Mouse (Mus musculus) limb, embryonic 11.5 days (tissue): ENCODE data around the gene Nbea. TPM values are rescaled to one million over a fixed set of nuclear protein-coding genes. Genes with fewer than 3 reads are reported as not detected.

ENCODE experiments used
- ATAC-seq: fragments of 200-750 bp; cut with Nextera tagmentation; 2 replicates; pipeline ENCODE4 v1.8.0; 2017; ENCODE audit warnings: low read depth; ENCODE audit not compliant: insufficient number of reproducible peaks, low FRiP score, low TSS enrichment
- DNase-seq: peaks from one replicate; pipeline ENCODE4 v3.0.0-alpha.2; 2015; ENCODE audit warnings: low spot score
- H3K27ac ChIP-seq: fragments of 300-500 bp; sonication (generic); replicated peaks from 2 replicates; pipeline ENCODE4 v1.5.1; 2014; ENCODE audit warnings: low read depth, mild to moderate bottlenecking, low read length
- H3K27me3 ChIP-seq: fragments of 300-500 bp; sonication (generic); 2 replicates; pipeline ENCODE4 v1.6.1; 2014; ENCODE audit warnings: mild to moderate bottlenecking, low read length, mixed read lengths; ENCODE audit not compliant: control insufficient read depth, insufficient read depth
- H3K36me3 ChIP-seq: fragments of 300-500 bp; sonication (generic); 2 replicates; pipeline ENCODE4 v1.6.1; 2014; ENCODE audit warnings: mild to moderate bottlenecking, low read length, moderate library complexity, mixed read lengths; ENCODE audit not compliant: control insufficient read depth, insufficient read depth
- H3K4me1 ChIP-seq: fragments of 300-500 bp; sonication (generic); 2 replicates; pipeline ENCODE4 v1.6.1; 2014; ENCODE audit warnings: low read length, mixed read lengths; ENCODE audit not compliant: control insufficient read depth, insufficient read depth
- H3K4me2 ChIP-seq: fragments of 300-500 bp; sonication (generic); 2 replicates; pipeline ENCODE4 v1.6.1; 2014; ENCODE audit warnings: low read depth, mild to moderate bottlenecking, moderate library complexity; ENCODE audit not compliant: severe bottlenecking
- H3K4me3 ChIP-seq: fragments of 300-500 bp; sonication (generic); 2 replicates; pipeline ENCODE4 v1.5.1; 2014; ENCODE audit warnings: low read depth, low read length
- H3K9ac ChIP-seq: fragments of 300-500 bp; sonication (generic); 2 replicates; pipeline ENCODE4 v1.6.1; 2014; ENCODE audit warnings: mild to moderate bottlenecking, low read length
- H3K9me3 ChIP-seq: fragments of 300-500 bp; sonication (generic); 2 replicates; pipeline ENCODE4 v1.6.1; 2016; ENCODE audit warnings: low read length; ENCODE audit not compliant: control insufficient read depth
- WGBS: fragments of 180-500 bp; shearing (Covaris S2); extraction: QIAGEN DNeasy Blood & Tissue Kit; methylation state at CpG from one replicate; pipeline ENCODE4 v1.1.7; 2014; 5-methylcytosine and 5-hydroxymethylcytosine counted together
- polyA plus RNA-seq: library from polyadenylated mRNA; unstranded; fragments of >200 nt; fragmentation: Nextera tagmentation; extraction: Ambion mirVana; gene quantifications from 2 replicates; pipeline ENCODE4 v1.2.1, GENCODE M21; 2014

The Nbea gene
- polyA plus RNA-seq, 1 experiment from 2014 or later: 22.2 TPM

DNA sequence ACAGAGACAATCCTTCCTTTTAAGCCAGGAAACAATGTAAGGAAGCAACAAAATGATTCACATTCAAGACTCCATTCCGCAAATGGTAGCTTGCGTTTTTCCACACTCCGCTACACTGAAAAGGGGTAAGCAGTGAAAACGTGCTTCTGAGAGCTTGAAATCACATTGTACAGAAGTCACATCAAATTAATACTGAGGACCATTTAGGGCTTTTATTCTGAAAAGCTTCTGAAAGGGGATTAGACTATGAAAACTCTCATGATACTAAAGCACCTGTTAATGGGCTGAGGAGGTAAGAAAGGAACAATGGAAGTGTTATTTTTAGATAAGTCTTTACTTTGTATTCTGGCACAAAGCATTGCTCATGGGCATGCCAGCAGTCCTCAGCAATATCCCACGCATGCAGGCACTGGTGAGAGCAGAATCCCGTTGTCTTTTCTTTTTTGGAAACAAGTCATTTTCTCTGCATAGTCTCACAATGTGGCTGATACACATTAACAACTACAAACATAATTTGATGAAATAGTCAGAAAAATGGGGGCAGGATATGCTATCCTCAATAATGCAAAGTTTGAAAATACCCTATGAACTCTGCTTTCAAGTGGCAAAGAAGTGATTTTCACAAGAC is 428.4 kb downstream of the Nbea start:
- no peaks in the 10 kb centered on the region for H3K27me3 ChIP-seq
- H3K36me3 ChIP-seq: no peaks in the 10 kb centered on the region
- H3K9me3 ChIP-seq: no peaks in the 10 kb centered on the region
- peaks cover 8% of the 10 kb centered on the region for H3K4me1 ChIP-seq
- 89% methylated on average over 6 of the region's 6 CpGs for WGBS
- no peak overlapping the region for H3K4me3 ChIP-seq
- DNase-seq (no peak), ATAC-seq (no peak)
- no peak overlapping the region for H3K27ac ChIP-seq
- H3K9ac ChIP-seq: no peak overlapping the region
- H3K4me2 ChIP-seq: no peak overlapping the region

GRCm38 (mm10) chr3:55753872-55754271 is 429.6 kb downstream of the Nbea start:
- WGBS: 95% methylated on average over 6 of the region's 6 CpGs
- DNase-seq: no peak

GRCm38 (mm10) chr3:55752558-55752957 is 430.9 kb downstream of the Nbea start:
- Histone ChIP-seq H3K4me2 (no peak overlapping the region), H3K4me1 (peaks cover 8% of the 10 kb centered on the region), H3K36me3 (no peaks in the 10 kb centered on the region), H3K27ac (no peak overlapping the region), H3K27me3 (no peaks in the 10 kb centered on the region), H3K4me3 (no peak overlapping the region), H3K9me3 (no peaks in the 10 kb centered on the region), H3K9ac (no peak overlapping the region)
- 84% methylated on average over 4 of the region's 4 CpGs for WGBS
- no peak for DNase-seq
- ATAC-seq: no peak

More at GRCm38 (mm10) chr3:55753872-55754271, 429.6 kb downstream of the Nbea start:
- Histone ChIP-seq H3K9me3 (no peaks in the 10 kb centered on the region), H3K36me3 (no peaks in the 10 kb centered on the region), H3K4me1 (peaks cover 8% of the 10 kb centered on the region), H3K9ac (no peak overlapping the region), H3K4me3 (no peak overlapping the region), H3K4me2 (no peak overlapping the region), H3K27ac (no peak overlapping the region), H3K27me3 (no peaks in the 10 kb centered on the region)
- ATAC-seq: no peak

- H3K4me3 ChIP-seq: no peak overlapping the region
- H3K27ac ChIP-seq: no peak overlapping the region
- H3K36me3 ChIP-seq: no peaks in the 10 kb centered on the region
- 38% methylated on average over 5 of the region's 5 CpGs for WGBS
- DNase-seq: no peak
- ATAC-seq: no peak
- no peaks in the 10 kb centered on the region for H3K27me3 ChIP-seq
- H3K4me2 ChIP-seq: no peak overlapping the region
- H3K9ac ChIP-seq: no peak overlapping the region
- H3K9me3 ChIP-seq: no peaks in the 10 kb centered on the region
- H3K4me1 ChIP-seq: peaks cover 4% of the 10 kb centered on the region
Observed at GRCm38 (mm10) chr3:55751363-55751762, 432.1 kb downstream of the Nbea start.

DNA sequence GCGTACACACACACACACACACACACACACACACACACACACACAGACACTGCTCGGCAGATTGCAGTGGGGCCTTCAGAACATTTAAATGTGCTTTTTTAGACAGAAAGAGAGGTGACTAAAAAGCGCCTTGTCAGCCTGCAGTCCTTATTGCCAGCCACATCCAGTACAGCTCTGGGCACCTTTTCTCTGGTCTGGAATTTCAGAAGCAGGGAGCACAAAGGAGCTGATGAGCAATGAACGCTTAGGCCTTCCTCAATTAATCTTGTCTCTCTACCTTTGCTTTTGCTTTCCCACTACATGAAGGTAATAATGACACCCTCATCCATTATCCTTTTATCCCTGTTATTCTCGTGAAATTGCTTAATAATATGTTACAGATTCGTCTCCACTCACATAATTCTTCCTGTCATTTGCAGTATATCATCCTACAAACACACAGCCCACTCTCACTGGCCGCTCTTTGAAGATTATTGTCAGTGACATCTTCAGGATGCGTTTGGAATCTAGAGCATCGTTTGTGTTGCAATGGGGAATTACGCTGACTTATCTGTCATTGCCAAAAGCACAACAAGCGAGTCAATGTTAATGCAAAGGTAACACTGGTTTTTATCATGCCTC is 432.9 kb downstream of the Nbea start:
- H3K27me3 ChIP-seq: no peaks in the 10 kb centered on the region
- H3K27ac ChIP-seq: no peak overlapping the region
- H3K9ac ChIP-seq: no peak overlapping the region
- no peak for DNase-seq
- WGBS: 45% methylated on average over 11 of the region's 11 CpGs
- no peaks in the 10 kb centered on the region for H3K9me3 ChIP-seq
- no peaks in the 10 kb centered on the region for H3K36me3 ChIP-seq
- no peak overlapping the region for H3K4me3 ChIP-seq
- ATAC-seq: no peak
- H3K4me2 ChIP-seq: no peak overlapping the region
- no peaks in the 10 kb centered on the region; the same call in none of the 2 replicates for H3K4me1 ChIP-seq

- no peak overlapping the region for H3K4me3 ChIP-seq
- no peaks in the 10 kb centered on the region for H3K36me3 ChIP-seq
- no peaks in the 10 kb centered on the region for H3K27me3 ChIP-seq
- H3K4me2 ChIP-seq: no peak overlapping the region
- no peaks in the 10 kb centered on the region for H3K9me3 ChIP-seq
- no peak overlapping the region for H3K27ac ChIP-seq
- ATAC-seq: no peak
- WGBS: 92% methylated on average over 5 of the region's 5 CpGs
- DNase-seq: no peak
- no peaks in the 10 kb centered on the region for H3K4me1 ChIP-seq
- H3K9ac ChIP-seq: no peak overlapping the region
Observed at GRCm38 (mm10) chr3:55743885-55744284, 439.6 kb downstream of the Nbea start.

DNA sequence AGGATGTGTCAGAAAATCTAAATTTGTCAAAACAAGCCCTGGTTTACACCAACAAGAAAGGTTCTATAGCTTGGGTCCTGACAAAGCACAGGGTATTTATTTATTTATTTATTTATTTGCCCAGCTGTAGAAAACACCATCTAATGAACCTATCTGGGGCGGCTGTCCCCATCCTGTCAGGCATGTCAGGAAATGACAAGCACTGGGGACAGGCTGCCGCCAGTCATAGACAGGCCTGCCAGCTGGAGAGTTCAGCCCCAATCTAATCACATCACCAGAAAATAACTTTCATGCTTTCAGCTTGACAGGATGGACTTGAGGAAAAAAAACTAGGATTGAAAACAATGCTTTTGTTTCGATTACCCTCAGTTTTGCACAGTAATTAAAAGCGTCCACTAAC is 440.8 kb downstream of the Nbea start:
- 80% methylated on average over 4 of the region's 4 CpGs for WGBS
- Histone ChIP-seq H3K36me3 (no peaks in the 10 kb centered on the region), H3K4me3 (no peak overlapping the region), H3K27ac (no peak overlapping the region), H3K9ac (no peak overlapping the region), H3K27me3 (no peaks in the 10 kb centered on the region), H3K4me1 (no peaks in the 10 kb centered on the region), H3K4me2 (no peak overlapping the region), H3K9me3 (no peaks in the 10 kb centered on the region)
- DNase-seq: no peak
- ATAC-seq: no peak

DNA sequence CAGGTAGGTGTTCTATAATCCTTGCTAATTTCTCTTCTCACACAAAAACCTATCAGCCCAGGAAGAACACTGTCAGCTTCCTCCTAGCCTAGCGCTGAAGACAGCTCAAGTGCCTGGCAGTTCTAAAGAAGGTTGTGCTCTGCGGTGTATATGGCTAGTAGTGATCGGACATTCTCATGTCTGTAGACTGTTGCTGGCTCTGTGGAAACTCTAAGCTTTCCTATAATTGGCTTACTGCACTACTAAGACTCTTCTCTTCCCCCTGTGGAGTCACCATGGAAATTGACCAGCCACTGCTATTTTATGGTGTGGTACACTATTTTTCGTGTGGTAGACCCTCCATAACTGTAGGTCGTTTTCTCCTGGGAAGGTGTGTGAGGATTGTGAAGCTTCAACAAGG is 441.3 kb downstream of the Nbea start:
- Histone ChIP-seq H3K4me2 (no peak overlapping the region), H3K4me3 (no peak overlapping the region), H3K9ac (no peak overlapping the region), H3K9me3 (no peaks in the 10 kb centered on the region), H3K27me3 (no peaks in the 10 kb centered on the region), H3K27ac (no peak overlapping the region), H3K36me3 (no peaks in the 10 kb centered on the region), H3K4me1 (no peaks in the 10 kb centered on the region)
- ATAC-seq: no peak
- DNase-seq: no peak
- WGBS: 76% methylated on average over 5 of the region's 5 CpGs

DNA sequence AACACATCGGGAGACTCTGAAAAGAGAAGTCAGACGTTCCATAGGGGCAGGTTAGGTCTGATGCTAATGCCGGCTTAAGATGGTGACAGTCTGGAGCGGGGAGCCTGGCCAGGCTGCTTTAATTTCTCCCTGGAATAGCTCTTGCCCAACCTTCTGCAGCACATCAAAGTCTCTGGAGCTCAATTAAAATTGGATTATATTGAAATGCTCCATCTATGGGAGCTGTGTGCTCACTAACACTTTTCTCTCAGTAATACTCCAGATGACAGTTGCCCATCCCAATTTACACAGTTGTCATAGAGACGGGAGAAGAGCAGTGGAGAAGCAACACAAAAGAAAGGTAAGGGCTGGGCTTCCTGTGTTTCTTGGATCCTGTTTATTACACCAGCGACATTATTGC is 442.1 kb downstream of the Nbea start:
- Histone ChIP-seq H3K4me3 (no peak overlapping the region), H3K4me1 (no peaks in the 10 kb centered on the region), H3K36me3 (no peaks in the 10 kb centered on the region), H3K27ac (no peak overlapping the region), H3K27me3 (no peaks in the 10 kb centered on the region), H3K4me2 (no peak overlapping the region), H3K9ac (no peak overlapping the region), H3K9me3 (no peaks in the 10 kb centered on the region)
- 64% methylated on average over 6 of the region's 6 CpGs for WGBS
- DNase-seq: no peak
- ATAC-seq: no peak
